Mouse (Mus musculus) urinary bladder, postnatal 36 days (tissue): ENCODE data around the gene Sapcd1.

Experiments
- DNase-seq, 2 experiments: peaks; one replicate each; pipeline ENCODE4 v3.0.0; 2022; ENCODE audit warnings: low spot score in 2 of 2, mixed read lengths in 1 of 2

Sapcd1 gene

DNA sequence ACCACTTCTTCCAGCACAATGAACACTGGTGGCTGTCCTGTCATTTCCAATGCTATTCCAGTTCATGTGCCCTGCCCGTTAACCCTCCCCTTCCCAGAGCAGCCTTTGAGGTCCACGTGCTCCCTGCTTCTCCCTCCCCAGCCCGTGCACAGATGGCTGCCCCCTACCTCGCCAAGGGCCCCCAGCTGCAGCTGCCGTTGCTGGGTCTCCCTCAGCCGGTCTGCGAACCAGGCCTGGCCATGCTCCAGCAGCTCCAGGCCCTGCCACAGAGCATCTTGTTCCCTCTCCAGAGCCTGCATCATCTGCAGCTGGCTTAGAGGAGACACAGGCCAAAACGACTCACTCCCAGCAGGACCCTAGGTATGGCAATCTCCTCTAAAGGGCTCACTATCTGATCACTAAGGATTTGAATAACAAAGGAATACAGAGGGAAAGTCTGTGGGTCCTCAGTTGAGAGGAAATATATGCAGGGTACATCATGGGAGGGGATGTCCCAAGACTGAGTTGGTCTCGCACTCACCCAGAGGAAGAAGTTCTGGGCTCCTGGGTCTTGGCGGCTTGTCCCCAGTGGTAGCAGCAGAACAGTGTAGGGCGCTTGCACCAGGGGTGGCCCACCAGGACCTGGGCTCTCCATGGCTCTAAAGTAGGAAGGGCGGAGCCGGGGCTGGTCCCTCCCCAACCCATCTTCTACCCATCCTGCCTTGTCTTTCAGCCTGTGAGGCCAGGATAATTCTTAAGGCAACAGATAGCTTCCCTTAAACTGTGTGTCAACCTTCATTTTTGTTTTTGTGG is at the start of gene Sapcd1:
Sapcd1 (minus strand) TSS at position 740 of the 792 bp plus-strand sequence.
- no peak for DNase-seq

DNA sequence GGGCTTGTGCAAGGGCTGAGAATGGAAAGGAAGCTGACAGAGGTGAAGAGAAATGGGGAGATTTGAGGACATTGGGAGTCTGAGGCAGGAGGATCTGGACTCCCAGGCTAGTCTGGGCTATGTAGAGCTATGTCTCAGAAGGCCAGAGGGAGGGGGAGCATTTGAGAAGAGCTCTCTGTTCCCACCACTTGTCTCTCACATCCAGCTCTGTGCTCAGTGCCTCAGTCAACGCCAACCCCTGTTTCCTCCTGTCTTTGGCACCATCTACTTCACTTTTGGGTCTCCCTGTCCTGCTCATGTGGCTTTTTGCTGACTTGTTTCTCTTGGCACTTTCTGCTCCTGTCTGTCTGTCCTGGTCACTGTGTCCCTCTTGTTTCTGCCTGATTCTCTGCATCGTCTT is 49.5 kb upstream of the Sapcd1 start:
- no peak for DNase-seq

DNA sequence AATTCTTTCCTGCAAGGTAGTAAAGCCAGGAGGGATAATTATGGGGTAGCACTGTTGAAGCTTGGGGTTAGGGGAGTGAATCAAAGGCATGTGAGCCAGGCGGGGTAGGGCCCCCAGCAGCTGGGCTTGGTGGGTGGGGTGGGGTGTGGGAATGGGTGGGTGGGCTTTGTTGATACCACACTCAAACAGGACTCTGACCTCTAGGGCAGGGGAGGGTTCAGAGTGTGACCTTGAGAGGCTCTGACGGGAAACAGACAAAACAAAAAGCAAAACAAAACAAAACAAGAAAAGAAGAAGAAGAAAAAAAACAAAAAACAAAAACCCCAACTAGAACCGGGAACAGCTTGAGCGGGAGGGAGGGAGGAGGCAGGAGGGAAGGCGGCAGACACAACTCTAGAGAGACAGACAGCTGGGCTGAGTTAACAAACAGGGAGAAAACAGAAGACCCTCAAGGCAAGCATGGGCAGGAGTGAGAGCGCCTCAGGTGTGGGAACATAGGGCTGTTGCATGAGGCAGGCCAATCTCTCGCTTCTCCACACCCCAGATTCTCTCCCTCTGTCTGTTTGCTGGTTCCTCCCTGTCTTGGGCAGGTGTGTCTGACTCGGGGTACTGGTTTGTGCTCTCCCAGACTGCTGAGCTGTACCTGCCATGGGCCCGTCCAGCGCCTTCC is 48.8 kb upstream of the Sapcd1 start, which contains the start of gene Ly6g6e:
Ly6g6e (plus strand) TSS at position 396 of the 670 bp plus-strand sequence.
- DNase-seq: no peak

DNA sequence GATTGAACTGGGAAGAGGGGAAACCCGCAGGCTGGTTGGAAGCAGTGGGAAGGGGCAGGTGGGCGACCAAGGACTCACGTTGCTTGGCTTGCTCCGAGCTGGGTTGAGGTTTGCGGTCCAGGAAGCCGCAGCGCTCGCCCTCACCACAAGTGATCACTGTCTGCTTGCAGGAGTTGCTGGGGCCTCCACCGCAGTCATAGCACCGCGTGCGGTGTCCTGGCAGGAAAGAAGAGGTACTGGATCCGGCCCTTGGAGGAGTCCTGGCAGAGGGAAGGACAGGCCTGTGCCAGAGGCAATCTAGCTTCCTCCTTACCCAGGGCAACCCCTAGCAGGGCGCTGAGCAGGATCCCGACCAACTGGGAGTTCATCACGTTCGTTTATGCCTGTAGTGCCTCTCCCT is 46.3 kb upstream of the Sapcd1 start:
- no peak for DNase-seq

DNA sequence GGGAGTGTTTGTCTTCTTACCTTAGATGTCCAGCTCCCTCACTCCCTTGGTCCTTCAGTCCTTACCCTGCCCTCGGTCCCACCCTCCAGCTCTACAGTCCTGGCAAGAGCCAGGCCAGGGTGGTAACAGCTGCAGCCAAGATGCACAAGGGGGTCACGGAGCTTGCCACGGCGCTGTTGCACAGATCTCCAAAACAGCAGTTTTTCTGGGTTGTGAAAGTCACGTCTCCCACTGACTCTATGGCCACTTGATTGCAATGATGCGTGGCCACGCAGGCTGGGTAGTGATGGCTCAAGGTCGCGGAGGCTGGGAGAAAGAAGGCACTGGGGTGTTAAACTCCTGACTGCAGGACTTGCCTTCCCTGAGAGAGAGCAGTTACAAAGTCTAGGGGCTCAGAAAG is 43.6 kb upstream of the Sapcd1 start:
- no peak for DNase-seq

DNA sequence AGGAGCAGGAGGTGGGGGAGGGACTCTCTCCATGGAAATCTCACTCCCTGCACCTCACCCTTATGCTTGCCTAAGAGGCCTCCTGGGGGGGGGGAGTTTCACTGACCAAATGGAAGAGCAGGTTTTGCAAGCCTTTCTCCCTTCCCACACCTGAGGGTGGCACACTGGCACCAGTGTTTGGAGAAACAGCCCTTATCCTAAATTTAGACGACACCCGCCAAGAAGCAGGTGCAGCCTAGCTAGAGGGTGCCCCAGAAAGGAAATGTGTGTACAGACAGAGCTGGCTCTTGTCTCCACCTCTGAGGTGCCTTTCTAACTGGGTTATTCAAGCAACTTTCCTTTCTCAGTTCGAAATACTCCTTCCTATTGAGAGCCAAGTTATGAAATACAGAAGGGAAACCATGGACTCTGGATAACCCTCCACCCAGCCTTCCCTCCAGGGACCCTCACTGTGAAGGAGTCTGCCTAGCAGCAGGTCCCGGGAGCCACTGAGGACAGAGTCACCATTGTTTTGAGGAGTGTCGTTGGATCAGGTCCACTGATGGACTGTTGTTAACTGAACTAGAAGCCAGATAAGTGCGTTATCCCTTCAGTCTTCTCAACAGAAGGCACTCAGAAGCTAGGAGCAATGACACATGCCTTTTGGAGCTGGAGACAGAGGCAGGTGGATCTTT is 42.9 kb upstream of the Sapcd1 start:
- no peak for DNase-seq

DNA sequence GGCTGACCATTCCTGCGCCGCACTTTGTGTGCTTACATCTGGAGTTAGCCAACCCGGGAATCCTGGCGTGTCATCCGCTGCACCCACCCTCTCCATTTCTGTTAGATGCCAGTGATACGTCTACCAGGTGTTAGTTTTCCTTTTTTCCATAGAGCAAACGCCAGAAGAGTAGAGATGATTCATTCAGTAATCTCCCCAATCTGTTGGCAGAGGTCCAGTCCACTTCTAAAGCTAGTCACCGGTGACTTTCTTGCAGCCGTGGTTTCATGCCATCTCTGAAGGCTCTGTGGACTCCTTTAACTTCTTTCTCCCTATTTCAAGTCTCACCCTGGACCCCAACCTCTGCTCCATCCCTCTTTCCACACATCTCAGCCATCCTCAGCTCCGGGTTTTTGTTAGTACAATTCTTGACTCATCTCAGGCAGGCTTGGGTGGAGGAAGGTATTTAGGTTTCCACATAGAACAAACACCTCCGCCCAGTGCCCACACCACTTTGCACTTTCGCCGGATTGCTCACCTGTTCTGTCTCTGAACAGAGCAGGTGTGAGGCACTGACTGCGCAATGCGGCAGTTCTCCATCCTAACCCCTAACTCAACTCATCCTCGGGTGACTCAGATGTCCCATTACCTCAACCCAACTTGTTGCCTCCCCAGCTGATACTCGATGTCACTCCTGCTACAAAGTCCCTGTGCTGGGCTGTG is 40.5 kb upstream of the Sapcd1 start:
- peak in 1 of 2 experiments; percentile 50 for DNase-seq

DNA sequence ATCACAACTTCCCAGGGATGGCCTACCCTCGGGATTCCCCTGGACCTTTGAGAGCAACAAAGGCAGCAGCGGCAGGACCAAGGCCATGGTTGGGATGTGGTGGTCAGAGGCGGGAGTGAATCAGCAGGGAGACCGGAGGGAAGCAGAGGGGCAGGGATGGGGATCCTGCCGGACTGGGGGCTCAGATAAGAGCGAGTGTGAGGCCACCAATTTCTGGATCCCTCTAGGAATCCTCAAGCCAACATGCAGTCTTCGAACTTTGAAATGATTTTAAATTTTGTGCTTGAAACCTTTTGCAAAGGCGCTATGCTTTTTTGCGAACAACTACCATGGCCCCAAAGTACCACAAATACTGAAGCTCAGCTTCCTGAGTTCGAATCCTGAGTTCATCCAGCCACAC is 38.3 kb upstream of the Sapcd1 start, which contains the start of gene Mpig6b:
Mpig6b (minus strand) TSS at position 101 of the 400 bp plus-strand sequence.
- DNase-seq: no peak

DNA sequence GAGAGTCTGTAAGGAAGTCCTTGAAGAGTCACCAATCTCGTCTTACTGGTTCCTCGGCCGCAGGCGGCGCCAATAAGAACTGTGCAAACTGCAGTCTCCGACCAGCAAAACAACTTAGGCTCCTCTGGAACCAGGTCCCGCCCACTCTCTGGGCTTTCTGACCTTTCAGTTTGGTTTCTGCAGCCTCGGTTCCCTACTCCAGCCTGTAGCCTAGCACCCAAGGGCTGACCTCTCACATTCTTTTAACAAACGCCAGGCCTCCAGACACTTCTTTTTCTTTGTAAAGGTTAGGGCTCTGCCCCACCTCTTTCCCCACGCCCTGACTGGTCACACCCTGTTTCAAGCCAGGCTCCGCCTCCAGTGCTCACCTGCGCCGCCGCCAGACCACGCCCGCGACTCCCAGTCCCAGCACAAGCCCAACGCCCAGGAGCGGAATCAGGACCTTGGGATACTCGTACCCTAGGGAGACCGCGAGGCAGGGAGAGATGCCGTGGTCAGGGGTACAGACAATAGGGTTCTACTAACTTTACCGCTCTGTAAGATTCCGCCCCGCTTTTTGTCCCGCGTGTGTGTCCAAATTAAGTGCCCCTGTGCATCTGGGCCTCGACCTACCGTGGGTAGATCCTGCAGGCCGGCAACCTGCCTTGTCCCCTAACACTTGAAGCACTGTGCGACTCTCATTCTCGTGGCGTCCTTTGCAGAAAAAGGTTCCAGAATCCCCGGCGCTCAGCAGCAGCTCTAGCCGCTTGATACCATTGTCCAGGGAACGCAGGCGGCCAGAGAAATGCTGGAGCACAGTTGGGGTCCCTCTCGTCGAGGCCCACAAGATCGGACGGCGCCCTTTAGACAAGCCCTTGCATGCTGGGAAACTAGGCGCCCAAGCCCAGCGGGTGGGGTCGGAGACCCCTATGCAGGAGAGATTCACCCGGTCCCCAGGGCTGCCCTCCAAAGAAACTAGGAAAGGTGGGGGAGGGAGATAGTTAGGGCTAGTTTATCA is 37.4 kb upstream of the Sapcd1 start, which contains the start of gene Ly6g6c:
Ly6g6c (plus strand) TSS at position 438 of the 997 bp plus-strand sequence.
- DNase-seq: peak; percentile 75 to 80

DNA sequence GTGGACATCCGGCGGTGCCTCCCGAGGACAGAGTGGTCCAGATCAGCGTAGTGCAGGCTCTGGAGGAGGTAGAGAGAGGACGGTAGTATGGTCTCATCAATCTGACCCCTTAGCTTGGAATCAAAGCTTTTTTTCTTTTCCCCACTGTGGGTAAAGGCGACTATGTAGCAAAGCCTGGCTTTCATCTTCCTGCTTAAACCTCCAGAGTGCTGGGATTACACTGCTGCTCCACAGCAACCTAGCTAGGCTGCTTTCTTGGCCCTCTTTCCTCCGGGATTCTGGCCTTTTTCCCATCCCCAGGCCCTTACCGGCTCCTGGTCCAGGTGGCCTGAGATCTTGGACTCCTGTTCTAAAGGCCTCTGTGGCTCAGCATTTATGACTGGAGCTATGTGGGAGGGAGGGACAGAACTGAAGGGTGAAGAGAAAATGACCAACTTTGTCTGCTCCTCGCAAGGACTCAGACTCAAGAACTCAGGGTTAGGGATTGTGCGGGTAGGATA is 36.6 kb upstream of the Sapcd1 start:
- DNase-seq: no peak

DNA sequence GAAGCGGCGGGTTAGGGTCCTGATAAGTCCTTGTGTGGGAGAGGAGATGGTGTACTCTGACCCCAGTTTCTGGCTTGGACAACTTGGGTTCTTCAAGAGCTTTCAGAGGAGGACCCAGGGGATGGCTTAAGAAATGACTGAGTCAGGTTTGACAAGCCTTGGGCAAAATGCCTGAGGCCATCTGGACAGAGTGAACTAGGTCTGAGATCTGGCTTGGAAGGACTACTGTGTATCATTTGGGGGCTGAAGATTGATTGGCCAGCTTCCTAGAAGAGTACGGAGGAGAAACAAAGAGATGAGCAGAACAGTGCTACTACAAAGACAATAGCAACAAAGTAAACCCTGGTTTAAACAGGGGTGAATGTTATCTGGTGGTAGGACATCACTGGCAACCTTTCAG is 35.6 kb upstream of the Sapcd1 start:
- no peak for DNase-seq

DNA sequence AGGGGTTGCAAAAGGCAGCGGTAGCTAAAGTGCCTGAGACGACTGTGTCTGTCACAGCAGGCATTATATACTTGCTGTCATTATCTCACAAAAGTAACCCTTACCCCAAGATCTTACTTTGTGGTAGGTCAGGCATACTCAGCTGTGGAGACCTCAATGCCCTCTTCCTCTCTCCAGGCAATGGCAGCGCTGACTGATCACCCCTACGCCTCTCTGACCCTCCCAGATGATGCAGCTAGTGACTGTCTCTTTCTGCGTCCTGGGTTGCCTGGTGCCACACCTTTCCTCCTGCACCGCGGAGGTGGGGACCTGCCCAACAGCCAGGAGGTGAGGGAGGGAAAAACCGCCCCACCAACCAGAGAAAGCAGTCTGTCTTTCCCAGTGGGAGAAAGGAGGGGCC is 33.5 kb upstream of the Sapcd1 start:
- no peak for DNase-seq

DNA sequence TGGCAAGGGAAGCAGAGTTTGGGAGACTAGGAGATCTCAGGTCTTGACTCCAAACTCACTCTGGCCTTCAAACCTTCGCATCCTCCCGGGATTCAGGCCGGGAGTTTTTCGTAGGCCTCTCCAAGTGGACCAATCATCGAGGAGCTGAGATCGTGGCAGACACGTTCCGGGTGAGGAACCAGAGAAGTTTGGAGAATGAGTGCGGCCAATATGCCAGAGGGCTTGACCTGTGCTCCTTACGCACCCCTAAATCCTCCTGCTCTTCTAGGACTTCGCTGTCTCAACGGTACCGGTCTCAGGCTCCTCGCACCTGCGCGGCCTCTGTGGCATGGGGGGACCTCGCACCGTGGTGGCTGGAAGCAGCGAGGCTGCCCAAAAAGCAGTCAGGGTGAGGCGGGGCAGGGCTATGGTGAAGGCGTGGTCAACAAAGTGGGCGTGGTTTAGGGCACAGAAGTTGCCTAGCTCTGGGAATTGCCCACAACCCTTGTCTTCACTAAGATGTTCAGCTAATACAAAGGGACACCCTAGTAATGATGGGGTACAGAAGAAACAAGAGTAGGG is 33.0 kb upstream of the Sapcd1 start:
- DNase-seq: no peak

DNA sequence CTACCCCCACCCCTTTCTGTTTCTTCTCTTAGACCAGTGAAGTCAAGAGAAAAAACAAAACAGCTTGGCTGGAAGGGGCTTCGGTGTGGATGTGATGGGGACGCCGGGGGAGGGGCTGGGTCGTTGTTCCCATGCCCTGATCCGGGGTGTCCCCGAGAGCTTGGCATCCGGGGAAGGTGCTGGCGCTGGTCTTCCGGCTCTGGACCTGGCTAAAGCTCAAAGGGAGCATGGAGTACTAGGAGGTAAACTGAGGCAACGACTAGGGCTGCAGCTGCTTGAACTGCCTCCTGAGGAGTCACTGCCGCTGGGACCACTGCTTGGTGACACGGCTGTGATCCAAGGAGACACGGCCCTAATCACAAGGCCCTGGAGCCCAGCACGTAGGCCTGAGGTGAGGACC is 32.3 kb upstream of the Sapcd1 start:
- no peak for DNase-seq

DNA sequence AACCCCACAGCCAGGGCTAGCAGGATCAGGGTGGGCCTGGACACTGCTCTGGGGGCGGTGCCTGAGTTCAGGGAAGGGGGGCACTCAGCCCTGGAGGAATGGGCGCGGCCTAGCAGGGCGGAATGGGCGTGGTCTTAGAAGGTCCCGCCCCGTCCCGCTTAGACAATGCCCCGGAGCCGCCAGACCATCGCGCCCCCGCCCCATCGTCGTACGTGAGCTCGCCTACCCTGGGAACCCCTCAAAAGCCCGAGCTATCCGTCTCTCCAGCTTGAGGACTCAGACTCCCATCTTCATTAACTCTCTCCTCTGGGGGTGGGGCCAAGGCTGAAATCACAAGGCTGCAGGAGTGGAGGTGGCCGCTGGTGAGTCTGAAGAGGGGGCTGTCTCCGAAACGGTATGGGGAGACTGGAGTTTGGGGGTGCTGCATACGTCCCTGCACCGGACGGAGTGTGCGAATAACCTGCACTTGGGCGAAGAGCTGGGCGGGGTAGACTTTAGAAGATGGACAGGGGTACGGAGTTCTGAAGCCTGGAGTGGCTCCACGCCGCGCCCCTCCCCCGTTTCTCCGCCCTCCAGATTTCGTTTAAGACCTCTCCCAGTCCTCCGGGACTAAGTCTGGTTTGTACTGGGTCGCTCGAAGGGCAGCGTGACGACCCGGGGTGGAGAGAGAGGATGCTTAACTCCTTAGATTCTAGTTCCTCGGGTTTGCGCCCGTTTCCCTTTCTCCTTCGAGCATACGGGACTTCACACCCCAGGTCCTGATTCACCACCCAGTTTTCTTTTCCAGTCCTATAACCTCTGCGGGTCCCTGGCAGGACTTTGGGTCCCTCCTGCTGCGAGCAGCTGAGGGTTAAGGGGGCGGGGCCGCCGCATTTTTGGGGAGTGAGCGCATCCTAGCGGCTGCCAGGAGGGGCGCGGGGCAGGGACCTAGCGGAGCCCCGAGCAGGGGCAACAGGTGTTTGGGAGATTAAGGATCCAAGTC is 31.4 kb upstream of the Sapcd1 start, which contains the start of gene Ddah2:
Ddah2 (plus strand) TSS at position 125 of the 982 bp plus-strand sequence.
- peak; percentile 81 to 87 for DNase-seq

DNA sequence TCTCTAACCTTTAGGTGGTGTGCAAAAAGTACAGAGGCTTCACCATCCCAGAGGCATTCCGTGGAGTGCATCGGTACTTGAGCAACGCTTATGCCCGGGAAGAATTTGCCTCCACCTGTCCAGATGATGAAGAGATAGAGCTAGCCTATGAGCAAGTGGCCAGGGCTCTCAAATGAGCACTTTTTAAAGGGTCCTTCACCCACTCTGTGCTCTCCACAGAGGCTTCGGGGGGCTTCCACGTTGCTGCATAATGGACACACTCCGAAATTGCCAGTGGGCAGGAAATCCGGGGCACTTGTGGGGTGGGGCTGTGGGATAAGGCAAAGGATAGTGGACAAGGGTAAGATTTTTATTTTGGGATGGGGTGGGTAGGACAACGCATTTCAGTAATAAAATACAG is 30.5 kb upstream of the Sapcd1 start:
- DNase-seq: no peak

DNA sequence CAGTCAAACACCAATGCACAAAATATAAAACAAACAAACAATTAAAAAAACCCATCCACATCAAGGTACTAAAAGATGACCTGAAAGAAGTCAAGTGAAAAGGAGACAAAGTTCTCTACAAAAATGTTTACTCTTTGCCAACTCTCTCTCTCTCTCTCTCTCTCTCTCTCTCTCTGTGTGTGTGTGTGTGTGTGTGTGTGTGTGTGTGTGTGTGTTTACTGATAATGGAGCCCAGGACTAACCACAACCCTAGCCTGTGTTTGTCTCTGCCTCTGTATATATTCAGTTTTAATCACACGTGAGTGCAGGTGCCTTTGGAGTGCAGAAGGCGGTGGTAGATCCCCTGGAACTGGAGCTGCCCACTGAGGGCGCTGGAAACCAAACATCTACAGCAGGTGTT is 29.3 kb upstream of the Sapcd1 start:
- DNase-seq: no peak

DNA sequence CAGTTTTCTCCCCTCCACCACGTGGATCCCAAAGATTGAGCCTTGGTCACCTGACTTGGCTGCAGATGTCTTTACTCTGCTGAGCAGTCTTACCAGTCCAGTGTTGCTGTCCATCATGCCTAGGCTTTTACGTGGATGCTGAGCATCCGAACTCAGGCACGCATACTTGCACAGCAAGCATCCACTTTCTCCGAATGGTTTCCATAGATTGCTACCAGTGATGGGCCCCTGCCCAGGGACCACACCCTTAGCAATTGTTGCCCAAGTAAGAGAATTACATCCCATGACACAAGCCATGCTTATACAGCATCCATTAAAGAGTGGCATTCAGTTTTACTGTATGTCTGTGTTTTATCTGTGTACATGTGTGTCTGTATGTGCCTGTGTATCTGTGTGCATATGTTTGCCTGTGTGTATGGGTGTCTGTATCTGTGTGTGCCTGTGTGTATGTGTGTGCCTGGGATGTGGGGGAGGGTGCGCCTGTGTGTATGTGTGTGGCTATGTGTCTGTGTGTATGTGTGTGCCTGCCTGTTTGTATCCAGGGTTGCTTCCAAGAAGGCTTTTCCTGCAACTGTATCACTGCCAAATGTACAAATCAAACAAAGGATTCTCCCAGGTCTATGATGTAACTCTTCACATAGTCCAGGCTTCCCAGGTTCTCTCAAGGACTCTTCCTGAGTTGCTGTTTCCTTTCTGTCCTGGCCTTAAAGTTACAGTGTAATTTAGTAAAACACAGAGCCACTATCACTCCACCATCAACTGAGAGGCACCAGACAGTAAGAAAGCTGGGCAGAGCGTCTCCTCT is 28.1 kb upstream of the Sapcd1 start:
- no peak for DNase-seq
